Mouse (Mus musculus) small intestine, adult 2 months (tissue): ENCODE data around the gene Palm3.

Experiments
- CTCF ChIP-seq: fragments of 200-500 bp; IDR thresholded peaks from 2 replicates; pipeline ENCODE4 v1.5.1; 2012; ENCODE audit warnings: low read depth, mild to moderate bottlenecking, control low read depth, inconsistent platforms, low read length, moderate library complexity, mixed read lengths; ENCODE audit not compliant: insufficient replicate concordance, insufficient read length; ENCODE audit errors: extremely low read depth
- POLR2A ChIP-seq: fragments of 200-500 bp; IDR thresholded peaks from 2 replicates; pipeline ENCODE4 v1.6.1; 2012; ENCODE audit warnings: low read depth, mild to moderate bottlenecking, control low read depth, inconsistent platforms, low read length, moderate library complexity

DNA sequence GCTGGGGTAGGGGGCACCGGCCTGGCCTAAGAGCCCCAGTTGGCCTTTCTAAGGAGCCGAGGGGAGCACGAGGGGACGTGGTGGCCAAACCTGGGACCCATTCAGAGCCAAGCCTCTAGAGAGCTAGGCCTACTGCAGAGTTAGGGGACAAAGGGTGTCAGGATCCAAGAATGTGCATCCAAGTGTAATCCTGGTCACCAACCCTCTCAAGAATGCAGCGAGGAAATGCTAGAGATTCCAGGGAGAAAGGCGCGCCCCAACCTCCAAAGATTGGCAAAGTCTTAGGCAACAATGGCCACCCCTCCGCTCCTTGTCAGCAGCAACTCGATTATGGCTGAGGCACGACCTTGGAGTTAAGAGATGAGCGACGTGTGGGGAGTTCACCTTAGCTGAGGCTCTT lies 298 bp downstream of the Palm3 start:
- TF ChIP-seq CTCF (no peak), POLR2A (no peak)
